Mouse (Mus musculus) heart, adult 2 months (tissue): ENCODE measurements around the gene Mark1. TPM values are rescaled to one million over a fixed set of nuclear protein-coding genes. Genes with fewer than 3 reads are reported as not detected.

Experiments used
- DNase-seq, 2 experiments: peaks; one replicate each; pipeline ENCODE4 v3.0.0; 2021
- H3K27ac ChIP-seq: fragments of 200-600 bp; 2 replicates; pipeline ENCODE4 v1.8.1; 2022
- H3K27me3 ChIP-seq: fragments of 200-500 bp; 2 replicates; pipeline ENCODE4 v1.6.1; 2012; ENCODE audit warnings: mild to moderate bottlenecking, low read length, inconsistent platforms, mixed read lengths; ENCODE audit not compliant: control insufficient read depth, insufficient read depth
- H3K36me3 ChIP-seq: fragments of 200-500 bp; 2 replicates; pipeline ENCODE4 v1.6.1; 2012; ENCODE audit warnings: low read length, inconsistent platforms; ENCODE audit not compliant: control insufficient read depth, insufficient read depth
- H3K4me1 ChIP-seq: fragments of 200-500 bp; 2 replicates; pipeline ENCODE4 v1.6.1; 2011; ENCODE audit warnings: low read length; ENCODE audit not compliant: control insufficient read depth, insufficient read depth
- H3K4me3 ChIP-seq: fragments of 200-600 bp; 2 replicates; pipeline ENCODE4 v1.8.1; 2022
- H3K79me2 ChIP-seq: fragments of 200-500 bp; replicated peaks from 2 replicates; pipeline ENCODE4 v1.6.1; 2012; ENCODE audit warnings: mild to moderate bottlenecking, inconsistent platforms, low read length, moderate library complexity, mixed read lengths; ENCODE audit not compliant: control insufficient read depth, insufficient read depth
- H3K9ac ChIP-seq: fragments of 200-500 bp; 2 replicates; pipeline ENCODE4 v1.6.1; 2012; ENCODE audit warnings: low read depth, mild to moderate bottlenecking, control low read depth, inconsistent platforms, low read length, mixed read lengths
- CTCF ChIP-seq: fragments of 200-600 bp; IDR thresholded peaks from 2 replicates; pipeline ENCODE4 v1.8.1; 2022; ENCODE audit warnings: antibody characterized with exemption, mild to moderate bottlenecking, moderate library complexity
- EP300 ChIP-seq: fragments of 200-500 bp; IDR thresholded peaks from 2 replicates; pipeline ENCODE4 v1.6.1; 2011; ENCODE audit warnings: low read depth, low read length, control low read depth; ENCODE audit not compliant: insufficient read depth
- POLR2A ChIP-seq: fragments of 200-500 bp; IDR thresholded peaks from 2 replicates; pipeline ENCODE4 v1.6.1; 2011; ENCODE audit warnings: mild to moderate bottlenecking, low read depth, low read length, control low read depth; ENCODE audit not compliant: insufficient read depth
- WGBS: fragments of 180-500 bp; shearing (Covaris S2); methylation state at CpG from one replicate; pipeline ENCODE4 v1.1.7; 2018; 5-methylcytosine and 5-hydroxymethylcytosine counted together
- intact Hi-C: fragments of 180-260 bp; cut with DNase I; formaldehyde crosslinking; loops from one replicate; pipeline ENCODE4 v1.15.1; 2025
- polyA plus RNA-seq: library from polyadenylated mRNA; depleted of rRNA; stranded (reverse); fragments of >200 nt; gene quantifications from 2 replicates; pipeline ENCODE4 v1.2.3, GENCODE M21; 2012
- total RNA-seq, 2 experiments: library from RNA; stranded (reverse); gene quantifications; 2 replicates each; pipeline ENCODE4 v1.2.3; 2021

Mark1 gene
- total and polyA plus RNA-seq, 3 experiments, result 3.3 to 7.8 (median 6.7) TPM

GRCm38 (mm10) chr1:184881211-184881610 lies 118.2 kb downstream of the Mark1 start:
- peaks cover 1% of the 10 kb centered on the region; the same call in 1 of the 2 replicates for H3K4me1 ChIP-seq
- no peaks in the 10 kb centered on the region for H3K36me3 ChIP-seq
- TF ChIP-seq POLR2A (no peak), EP300 (no peak), CTCF (no peak)
- no peaks in the 10 kb centered on the region; the same call in 1 of the 2 replicates for H3K27me3 ChIP-seq
- H3K27ac ChIP-seq, result peak overlapping the region; percentile 90
- peak overlapping the region; percentile 61 for H3K4me3 ChIP-seq
- peak overlapping the region; percentile 26 for H3K9ac ChIP-seq
- no peak for DNase-seq
- intact Hi-C loops, result no loop called here
- no peaks in the 10 kb centered on the region for H3K79me2 ChIP-seq
- 56% methylated on average over 5 of the region's 5 CpGs for WGBS

DNA sequence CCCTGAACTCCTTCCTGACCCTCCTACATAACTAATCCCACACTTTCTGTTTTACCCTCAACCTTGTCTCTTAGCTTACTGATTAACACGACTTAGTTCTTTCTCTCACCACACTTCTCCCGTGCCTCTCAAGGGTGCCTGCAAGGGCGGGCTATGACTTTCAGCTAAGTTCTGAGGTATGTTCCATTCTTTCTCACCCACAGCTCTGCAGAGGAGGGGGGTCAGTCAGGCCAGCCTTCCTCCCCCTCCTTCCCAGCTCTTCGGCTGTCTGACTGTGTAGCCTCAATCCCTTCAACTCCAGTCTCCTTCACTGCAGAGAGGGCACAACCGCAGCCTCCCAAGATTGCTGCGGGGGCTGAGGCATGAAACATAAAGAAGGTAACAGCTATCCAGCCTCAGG lies 120.5 kb downstream of the Mark1 start:
- no peak overlapping the region for H3K27ac ChIP-seq
- TF ChIP-seq POLR2A (no peak), CTCF (no peak), EP300 (no peak)
- H3K4me3 ChIP-seq, result peak overlapping the region; percentile 23
- WGBS, result 86% methylated on average over 6 of the region's 6 CpGs
- no peaks in the 10 kb centered on the region; the same call in 1 of the 2 replicates for H3K27me3 ChIP-seq
- H3K4me1 ChIP-seq, result peaks cover 4% of the 10 kb centered on the region; the same call in 1 of the 2 replicates
- H3K79me2 ChIP-seq, result no peaks in the 10 kb centered on the region
- DNase-seq, result no peak
- intact Hi-C loops, result no loop called here
- no peaks in the 10 kb centered on the region for H3K36me3 ChIP-seq
- H3K9ac ChIP-seq, result no peak overlapping the region

- WGBS, result 50% methylated on average over 2 of the region's 2 CpGs
- Histone ChIP-seq H3K27me3 (no peaks in the 10 kb centered on the region; the same call in 1 of the 2 replicates), H3K4me1 (peaks cover 6% of the 10 kb centered on the region), H3K9ac (no peak overlapping the region), H3K36me3 (no peaks in the 10 kb centered on the region), H3K27ac (no peak overlapping the region), H3K4me3 (no peak overlapping the region), H3K79me2 (no peaks in the 10 kb centered on the region)
- intact Hi-C loops, result no loop called here
- DNase-seq, result no peak
- TF ChIP-seq CTCF, result no peak
- TF ChIP-seq POLR2A, result no peak
- no peak for TF ChIP-seq EP300
Observed at GRCm38 (mm10) chr1:184877306-184877705, 122.1 kb downstream of the Mark1 start.

DNA sequence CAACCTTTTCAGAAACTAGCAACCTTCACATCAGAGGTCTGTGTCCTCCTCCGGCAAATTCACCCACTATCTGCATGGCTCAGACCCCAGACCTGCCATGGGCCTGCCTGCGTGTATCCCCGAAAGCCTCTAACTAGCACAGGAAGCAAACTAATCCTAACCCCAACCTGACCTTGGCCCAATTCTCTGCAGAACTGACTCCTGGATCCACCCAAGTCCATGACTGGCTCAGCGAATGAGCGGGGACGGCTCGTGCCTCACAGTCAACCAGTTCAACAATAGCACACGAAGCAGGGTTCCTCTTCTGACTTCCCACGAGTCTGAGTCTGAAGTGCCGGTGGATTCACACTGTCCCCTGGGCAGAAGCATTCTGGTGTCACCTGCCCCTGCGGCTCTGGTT lies 125.5 kb downstream of the Mark1 start:
- H3K36me3 ChIP-seq, result no peaks in the 10 kb centered on the region
- H3K27ac ChIP-seq, result no peak overlapping the region
- TF ChIP-seq CTCF (no peak), EP300 (no peak), POLR2A (no peak)
- intact Hi-C loops, result no loop called here
- no peak overlapping the region for H3K4me3 ChIP-seq
- no peaks in the 10 kb centered on the region for H3K79me2 ChIP-seq
- H3K4me1 ChIP-seq, result peaks cover 13% of the 10 kb centered on the region
- WGBS, result 80% methylated on average over 11 of the region's 11 CpGs
- no peak overlapping the region; the same call in 1 of the 2 replicates for H3K9ac ChIP-seq
- no peak for DNase-seq
- H3K27me3 ChIP-seq, result no peaks in the 10 kb centered on the region

GRCm38 (mm10) chr1:184872069-184872819 lies 127.1 kb downstream of the Mark1 start:
- peak overlapping the region; percentile 16 for H3K27ac ChIP-seq
- H3K79me2 ChIP-seq, result no peaks in the 10 kb centered on the region
- no peak overlapping the region for H3K9ac ChIP-seq
- H3K36me3 ChIP-seq, result no peaks in the 10 kb centered on the region
- intact Hi-C loops, result no loop called here
- H3K4me3 ChIP-seq, result no peak overlapping the region
- no peaks in the 10 kb centered on the region for H3K27me3 ChIP-seq
- H3K4me1 ChIP-seq, result peaks cover 11% of the 10 kb centered on the region
- DNase-seq, result no peak
- TF ChIP-seq CTCF (no peak), POLR2A (no peak), EP300 (no peak)
- WGBS, result 60% methylated on average over 7 of the region's 7 CpGs

- H3K4me3 ChIP-seq, result no peak overlapping the region
- H3K36me3 ChIP-seq, result no peaks in the 10 kb centered on the region
- H3K79me2 ChIP-seq, result no peaks in the 10 kb centered on the region
- H3K9ac ChIP-seq, result no peak overlapping the region
- H3K27ac ChIP-seq, result peak overlapping the region; percentile 16
- peaks cover 11% of the 10 kb centered on the region for H3K4me1 ChIP-seq
- H3K27me3 ChIP-seq, result no peaks in the 10 kb centered on the region
- TF ChIP-seq CTCF (no peak), POLR2A (no peak), EP300 (no peak)
- 72% methylated on average over 1 of the region's 1 CpGs for WGBS
- DNase-seq, result peak in 1 of 2 experiments; percentile 27
- intact Hi-C loops, result loop anchor here (2.0 kb wide), 1 partner anchor 15 kb away; no protein-coding TSS in a partner anchor
Observed at GRCm38 (mm10) chr1:184871506-184871905, 127.9 kb downstream of the Mark1 start.
